Mouse (Mus musculus) liver, embryonic 15.5 days (tissue): ENCODE data around the gene Cpsf4l. TPM values are rescaled to one million over a fixed set of nuclear protein-coding genes. Genes with fewer than 3 reads are reported as not detected.

Experiments
- ATAC-seq: fragments of 200-750 bp; cut with Nextera tagmentation; 2 replicates; pipeline ENCODE4 v1.8.0; 2017; ENCODE audit warnings: moderate number of reproducible peaks, mild to moderate bottlenecking, moderate library complexity; ENCODE audit not compliant: insufficient read depth
- H3K27ac ChIP-seq: fragments of 300-500 bp; sonication (generic); replicated peaks from 2 replicates; pipeline ENCODE4 v1.5.1; 2015; ENCODE audit warnings: mild to moderate bottlenecking, inconsistent platforms
- H3K27me3 ChIP-seq: fragments of 300-500 bp; sonication (generic); 2 replicates; pipeline ENCODE4 v1.6.1; 2015; ENCODE audit warnings: mild to moderate bottlenecking, inconsistent platforms
- H3K36me3 ChIP-seq: fragments of 300-500 bp; sonication (generic); replicated peaks from 2 replicates; pipeline ENCODE4 v1.6.1; 2015; ENCODE audit warnings: moderate library complexity, mild to moderate bottlenecking, inconsistent platforms
- H3K4me1 ChIP-seq: fragments of 300-500 bp; sonication (generic); replicated peaks from 2 replicates; pipeline ENCODE4 v1.6.1; 2015; ENCODE audit warnings: inconsistent platforms
- H3K4me2 ChIP-seq: fragments of 300-500 bp; sonication (generic); 2 replicates; pipeline ENCODE4 v1.6.1; 2015; ENCODE audit warnings: moderate library complexity, mild to moderate bottlenecking, inconsistent platforms
- H3K4me3 ChIP-seq: fragments of 300-500 bp; sonication (generic); replicated peaks from 2 replicates; pipeline ENCODE4 v1.5.1; 2015; ENCODE audit warnings: mild to moderate bottlenecking, inconsistent platforms
- H3K9ac ChIP-seq: fragments of 300-500 bp; sonication (generic); 2 replicates; pipeline ENCODE4 v1.6.1; 2015; ENCODE audit warnings: moderate library complexity, mild to moderate bottlenecking, inconsistent platforms
- H3K9me3 ChIP-seq: fragments of 300-500 bp; sonication (generic); replicated peaks from 2 replicates; pipeline ENCODE4 v1.6.1; 2016; ENCODE audit warnings: inconsistent platforms
- WGBS: fragments of 180-500 bp; shearing (Covaris S2); methylation state at CpG from one replicate; pipeline ENCODE4 v1.1.7; 2015; ENCODE audit warnings: mixed read lengths; ENCODE audit not compliant: insufficient replicate concordance; 5-methylcytosine and 5-hydroxymethylcytosine counted together
- polyA plus RNA-seq: library from polyadenylated mRNA; unstranded; fragments of >200 nt; fragmentation: Nextera tagmentation; extraction: Ambion mirVana; gene quantifications from 2 replicates; pipeline ENCODE4 v1.2.1, GENCODE M21; 2015

Gene Cpsf4l
- polyA plus RNA-seq, 1 experiment from 2014 or later = not detected

GRCm38 (mm10) chr11:113717767-113718424 lies 8.1 kb upstream of the Cpsf4l start:
- Histone ChIP-seq H3K36me3 (no peaks in the 10 kb centered on the region), H3K4me3 (no peak overlapping the region), H3K9me3 (no peaks in the 10 kb centered on the region), H3K9ac (no peak overlapping the region), H3K27me3 (no peaks in the 10 kb centered on the region; the same call in 1 of the 2 replicates), H3K27ac (no peak overlapping the region), H3K4me2 (no peak overlapping the region), H3K4me1 (peaks cover 5% of the 10 kb centered on the region; the same call in 1 of the 2 replicates)
- WGBS = 55% methylated on average over 16 of the region's 16 CpGs
- ATAC-seq = no peak

- Histone ChIP-seq H3K27me3 (peaks cover 3% of the 10 kb centered on the region; the same call in 1 of the 2 replicates), H3K9me3 (no peaks in the 10 kb centered on the region), H3K9ac (no peak overlapping the region), H3K4me3 (no peak overlapping the region), H3K27ac (no peak overlapping the region), H3K4me2 (no peak overlapping the region), H3K4me1 (peaks cover 5% of the 10 kb centered on the region; the same call in 1 of the 2 replicates), H3K36me3 (no peaks in the 10 kb centered on the region)
- 72% methylated on average over 2 of the region's 2 CpGs for WGBS
- no peak for ATAC-seq
These were observed 6.3 kb upstream of the Cpsf4l start for GRCm38 (mm10) chr11:113716132-113716531.

GRCm38 (mm10) chr11:113715078-113715674 lies 5.4 kb upstream of the Cpsf4l start:
- no peak overlapping the region for H3K4me2 ChIP-seq
- H3K4me1 ChIP-seq = peaks cover 5% of the 10 kb centered on the region; the same call in 1 of the 2 replicates
- 46% methylated on average over 7 of the region's 7 CpGs for WGBS
- no peak for ATAC-seq
- peaks cover 10% of the 10 kb centered on the region for H3K27me3 ChIP-seq
- no peak overlapping the region for H3K27ac ChIP-seq
- H3K9me3 ChIP-seq = no peaks in the 10 kb centered on the region
- no peaks in the 10 kb centered on the region for H3K36me3 ChIP-seq
- no peak overlapping the region for H3K4me3 ChIP-seq
- H3K9ac ChIP-seq = no peak overlapping the region

- Histone ChIP-seq H3K9me3 (no peaks in the 10 kb centered on the region), H3K4me1 (peaks cover 5% of the 10 kb centered on the region; the same call in 1 of the 2 replicates), H3K4me3 (no peak overlapping the region), H3K27me3 (peaks cover 29% of the 10 kb centered on the region), H3K9ac (no peak overlapping the region), H3K36me3 (no peaks in the 10 kb centered on the region), H3K27ac (no peak overlapping the region), H3K4me2 (no peak overlapping the region)
- 65% methylated on average over 1 of the region's 1 CpGs for WGBS
- ATAC-seq = no peak
These were observed 1.2 kb upstream of the Cpsf4l start for GRCm38 (mm10) chr11:113711061-113711460.

GRCm38 (mm10) chr11:113710257-113710777 lies 500 bp upstream of the Cpsf4l start:
- H3K27me3 ChIP-seq = peaks cover 29% of the 10 kb centered on the region
- no peak overlapping the region for H3K27ac ChIP-seq
- no peaks in the 10 kb centered on the region for H3K9me3 ChIP-seq
- H3K9ac ChIP-seq = no peak overlapping the region
- H3K4me2 ChIP-seq = no peak overlapping the region
- peaks cover 4% of the 10 kb centered on the region; the same call in 1 of the 2 replicates for H3K4me1 ChIP-seq
- no peak for ATAC-seq
- 18% methylated on average over 10 of the region's 10 CpGs for WGBS
- no peak overlapping the region for H3K4me3 ChIP-seq
- no peaks in the 10 kb centered on the region for H3K36me3 ChIP-seq

- no peak overlapping the region for H3K9ac ChIP-seq
- ATAC-seq = no peak
- H3K4me1 ChIP-seq = no peaks in the 10 kb centered on the region
- H3K4me2 ChIP-seq = no peak overlapping the region
- no peak overlapping the region for H3K4me3 ChIP-seq
- no peak overlapping the region for H3K27ac ChIP-seq
- peaks cover 29% of the 10 kb centered on the region for H3K27me3 ChIP-seq
- no peaks in the 10 kb centered on the region for H3K9me3 ChIP-seq
- no peaks in the 10 kb centered on the region for H3K36me3 ChIP-seq
- 32% methylated on average over 15 of the region's 15 CpGs for WGBS
These were observed 545 bp downstream of the Cpsf4l start for GRCm38 (mm10) chr11:113709272-113709671.

- H3K9ac ChIP-seq = no peak overlapping the region
These were observed 1.1 kb downstream of the Cpsf4l start for GRCm38 (mm10) chr11:113708629-113709213.

GRCm38 (mm10) chr11:113705966-113706652 lies 3.7 kb downstream of the Cpsf4l start:
- Histone ChIP-seq H3K9me3 (no peaks in the 10 kb centered on the region), H3K27me3 (peaks cover 27% of the 10 kb centered on the region), H3K4me2 (no peak overlapping the region), H3K9ac (no peak overlapping the region), H3K4me3 (no peak overlapping the region), H3K27ac (no peak overlapping the region), H3K36me3 (no peaks in the 10 kb centered on the region), H3K4me1 (no peaks in the 10 kb centered on the region)
- ATAC-seq = no peak
- WGBS = 67% methylated on average over 15 of the region's 15 CpGs

More at GRCm38 (mm10) chr11:113708629-113709213, 1.1 kb downstream of the Cpsf4l start:
- no peak overlapping the region for H3K4me2 ChIP-seq
- no peak overlapping the region for H3K27ac ChIP-seq
- no peaks in the 10 kb centered on the region for H3K9me3 ChIP-seq
- no peaks in the 10 kb centered on the region for H3K4me1 ChIP-seq
- ATAC-seq = no peak
- peaks cover 29% of the 10 kb centered on the region for H3K27me3 ChIP-seq
- WGBS = 57% methylated on average over 19 of the region's 19 CpGs
- no peaks in the 10 kb centered on the region for H3K36me3 ChIP-seq
- H3K4me3 ChIP-seq = no peak overlapping the region

GRCm38 (mm10) chr11:113703758-113704157 lies 6.1 kb downstream of the Cpsf4l start:
- no peaks in the 10 kb centered on the region for H3K36me3 ChIP-seq
- no peak overlapping the region for H3K9ac ChIP-seq
- no peaks in the 10 kb centered on the region for H3K9me3 ChIP-seq
- H3K4me1 ChIP-seq = no peaks in the 10 kb centered on the region
- H3K27me3 ChIP-seq = peaks cover 5% of the 10 kb centered on the region
- no peak overlapping the region for H3K4me2 ChIP-seq
- 33% methylated on average over 5 of the region's 5 CpGs for WGBS
- no peak overlapping the region for H3K4me3 ChIP-seq
- ATAC-seq = peak; percentile 51
- no peak overlapping the region for H3K27ac ChIP-seq

GRCm38 (mm10) chr11:113699643-113700042 lies 10.2 kb downstream of the Cpsf4l start:
- H3K27ac ChIP-seq = no peak overlapping the region
- ATAC-seq = no peak
- H3K36me3 ChIP-seq = peaks cover 21% of the 10 kb centered on the region
- H3K9ac ChIP-seq = no peak overlapping the region
- no peak overlapping the region for H3K4me2 ChIP-seq
- H3K4me3 ChIP-seq = no peak overlapping the region
- WGBS = 71% methylated on average over 7 of the region's 7 CpGs
- H3K4me1 ChIP-seq = peaks cover 6% of the 10 kb centered on the region; the same call in 1 of the 2 replicates
- no peaks in the 10 kb centered on the region for H3K27me3 ChIP-seq
- H3K9me3 ChIP-seq = no peaks in the 10 kb centered on the region
